Mouse (Mus musculus) mature B cell (primary cell): ENCODE data around the gene Ankrd52.

Experiments used
- in situ Hi-C: fragments of 300-500 bp; cut with MboI; formaldehyde crosslinking; loops from 2 replicates; pipeline ENCODE4 v1.14.3; 2019

Ankrd52 gene

GRCm38 (mm10) chr10:128369599-128369998 lies 7.3 kb upstream of the Ankrd52 start:
- in situ Hi-C loops: no loop called here

DNA sequence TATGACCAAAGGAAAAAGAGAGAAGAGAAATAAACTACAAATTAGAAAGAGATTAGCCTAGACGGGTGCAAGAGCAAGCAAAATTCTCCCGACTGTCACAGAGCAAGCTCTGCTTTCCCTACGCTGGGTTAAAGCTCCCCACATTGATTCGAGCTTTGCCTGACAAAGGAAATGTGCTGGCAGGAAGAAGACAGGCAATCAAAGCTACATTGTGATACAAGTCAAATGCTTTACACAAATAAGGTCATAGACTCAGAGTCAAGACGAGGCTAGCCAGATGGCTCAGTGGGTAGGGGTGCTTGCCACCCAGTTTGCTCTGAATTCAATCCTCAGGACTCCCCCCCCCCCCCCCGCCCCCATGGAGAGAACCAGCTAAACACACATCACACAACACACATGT lies 6.9 kb upstream of the Ankrd52 start:
- in situ Hi-C loops: no loop called here

GRCm38 (mm10) chr10:128370601-128371000 lies 6.3 kb upstream of the Ankrd52 start:
- in situ Hi-C loops: no loop called here

- in situ Hi-C loops: no loop called here
Observed at GRCm38 (mm10) chr10:128372142-128372541, 4.8 kb upstream of the Ankrd52 start.

- in situ Hi-C loops: no loop called here
Observed at GRCm38 (mm10) chr10:128372989-128373748, 3.7 kb upstream of the Ankrd52 start.

DNA sequence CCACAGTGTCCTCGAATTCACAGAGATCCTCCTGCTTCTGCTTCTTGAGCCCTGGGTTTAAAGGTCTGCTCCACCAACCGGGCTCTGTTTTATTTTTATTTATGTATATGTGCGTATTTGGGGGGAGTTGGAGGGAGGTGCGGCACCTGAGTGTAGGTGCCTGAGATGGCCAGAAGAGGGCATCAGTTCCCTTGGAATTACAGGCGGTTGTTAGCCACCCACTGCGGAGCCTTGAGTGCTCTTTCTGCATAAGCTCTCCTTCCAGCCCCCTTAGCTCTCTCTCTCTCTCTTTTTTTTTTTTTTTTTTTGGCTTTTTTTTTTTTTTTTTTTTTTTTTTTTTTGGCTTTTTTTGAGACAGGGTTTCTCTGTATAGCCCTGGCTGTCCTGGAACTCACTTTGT lies 2.5 kb upstream of the Ankrd52 start:
- in situ Hi-C loops: no loop called here

- in situ Hi-C loops: no loop called here
Observed at GRCm38 (mm10) chr10:128376099-128376454, 838 bp upstream of the Ankrd52 start.

DNA sequence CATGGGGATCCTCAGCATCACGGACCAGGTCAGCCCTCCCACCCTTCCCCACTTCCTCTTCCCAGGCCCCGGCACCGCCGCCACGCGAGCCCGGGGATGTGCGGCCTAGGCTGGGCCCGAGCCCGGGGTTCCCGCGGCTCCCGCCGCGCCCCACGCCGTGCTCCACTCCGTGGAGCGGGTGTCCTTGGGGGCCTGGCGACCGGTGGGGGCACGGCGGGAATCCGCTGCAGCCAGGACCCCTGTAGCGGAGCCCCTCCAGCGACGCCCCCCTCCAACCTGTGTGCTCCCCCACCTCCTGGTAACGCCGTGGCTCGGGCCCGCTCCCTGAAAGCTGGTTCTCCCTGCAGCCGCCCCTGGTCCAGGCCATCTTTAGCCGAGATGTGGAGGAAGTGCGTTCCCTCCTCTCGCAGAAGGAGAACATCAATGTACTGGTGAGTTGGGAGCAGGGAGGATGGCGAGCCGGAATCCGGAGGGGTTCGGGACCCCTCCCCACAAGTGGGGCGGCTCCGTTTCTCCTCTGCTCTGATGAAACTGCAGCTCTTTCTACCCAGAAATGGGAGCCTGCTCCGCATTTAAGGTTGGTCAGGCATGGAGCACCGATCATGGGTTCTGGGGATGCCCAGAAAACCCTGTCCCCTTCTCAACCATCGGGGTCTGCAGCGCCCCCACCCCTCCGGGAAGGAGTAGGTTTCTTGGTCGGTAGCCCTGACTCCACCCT lies 466 bp downstream of the Ankrd52 start:
- in situ Hi-C loops: no loop called here

DNA sequence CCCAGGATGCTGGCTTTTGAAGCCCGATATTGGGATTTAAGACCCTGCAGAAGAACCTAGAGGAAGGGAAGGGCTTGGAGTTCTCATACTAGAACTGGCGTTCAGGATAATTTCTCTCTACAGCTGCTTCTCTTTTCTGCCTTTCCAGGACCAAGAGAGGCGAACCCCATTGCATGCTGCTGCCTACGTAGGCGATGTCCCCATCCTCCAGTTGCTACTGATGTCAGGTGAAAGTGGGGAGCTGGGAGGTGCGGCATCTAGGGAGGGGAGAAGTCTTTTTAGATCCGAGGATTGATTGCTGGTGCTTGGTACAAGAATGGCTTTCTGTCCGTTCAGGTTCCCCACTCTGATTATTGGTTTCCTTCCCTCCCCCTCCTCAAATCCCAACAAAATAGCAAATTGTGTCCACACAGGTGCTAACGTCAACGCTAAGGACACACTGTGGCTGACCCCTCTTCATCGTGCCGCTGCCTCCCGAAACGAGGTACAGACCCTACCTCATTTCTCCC lies 1.1 kb downstream of the Ankrd52 start:
- in situ Hi-C loops: no loop called here

DNA sequence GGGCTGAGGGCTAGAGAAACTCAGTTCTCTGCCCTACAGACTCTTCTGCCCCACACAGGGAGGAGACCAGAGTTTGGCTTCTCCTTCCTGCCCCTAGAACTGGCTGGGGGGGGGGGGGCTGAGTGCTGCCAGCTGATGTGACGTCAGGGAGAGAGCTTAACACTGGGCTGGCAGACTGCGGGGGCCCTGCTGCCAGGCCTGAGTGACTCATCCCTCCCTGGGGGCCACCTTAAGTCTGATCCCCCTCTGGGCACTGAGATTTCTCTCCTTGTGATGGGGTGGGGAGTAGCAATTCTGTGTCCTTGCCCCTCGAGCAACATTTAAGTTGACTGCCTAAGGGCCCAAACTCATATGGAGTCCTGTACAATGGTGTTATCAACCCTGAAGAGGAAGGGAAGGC lies 1.5 kb downstream of the Ankrd52 start:
- in situ Hi-C loops: no loop called here

DNA sequence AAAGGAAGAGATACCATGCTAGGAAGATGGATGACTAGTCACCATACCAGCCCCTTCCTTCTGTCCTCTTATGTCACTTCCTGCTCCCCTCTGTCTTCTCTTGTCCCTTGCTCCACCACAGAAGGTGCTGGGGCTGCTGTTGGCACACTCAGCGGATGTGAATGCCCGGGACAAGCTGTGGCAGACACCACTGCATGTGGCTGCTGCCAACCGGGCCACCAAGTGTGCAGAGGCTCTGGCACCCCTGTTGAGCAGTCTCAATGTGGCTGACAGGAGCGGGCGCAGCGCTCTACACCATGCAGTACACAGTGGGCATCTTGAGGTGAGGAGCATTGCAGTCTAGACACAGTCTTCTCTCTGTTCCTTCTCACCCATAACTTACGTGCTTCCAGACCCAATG lies 2.3 kb downstream of the Ankrd52 start:
- in situ Hi-C loops: no loop called here

GRCm38 (mm10) chr10:128380565-128380964 lies 3.6 kb downstream of the Ankrd52 start:
- in situ Hi-C loops: no loop called here

DNA sequence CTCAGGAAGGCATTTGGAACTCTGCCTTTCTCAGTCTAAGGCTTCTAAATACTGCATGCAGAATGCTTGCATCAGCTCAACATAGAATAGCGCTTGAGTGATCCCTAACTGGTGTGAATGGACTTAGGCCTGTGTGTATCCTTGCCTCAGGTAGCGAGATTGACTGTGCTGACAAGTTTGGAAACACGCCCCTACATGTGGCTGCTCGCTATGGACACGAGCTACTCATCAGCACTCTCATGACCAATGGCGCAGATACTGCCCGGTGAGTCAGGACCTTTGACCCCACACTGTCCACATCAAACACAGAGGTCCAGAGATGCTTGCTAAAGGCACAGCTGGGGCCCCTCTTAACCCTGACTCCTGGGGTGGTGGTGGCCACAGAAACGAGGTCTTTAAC lies 5.6 kb downstream of the Ankrd52 start:
- in situ Hi-C loops: no loop called here

GRCm38 (mm10) chr10:128385902-128386301 lies 9.0 kb downstream of the Ankrd52 start:
- in situ Hi-C loops: no loop called here

DNA sequence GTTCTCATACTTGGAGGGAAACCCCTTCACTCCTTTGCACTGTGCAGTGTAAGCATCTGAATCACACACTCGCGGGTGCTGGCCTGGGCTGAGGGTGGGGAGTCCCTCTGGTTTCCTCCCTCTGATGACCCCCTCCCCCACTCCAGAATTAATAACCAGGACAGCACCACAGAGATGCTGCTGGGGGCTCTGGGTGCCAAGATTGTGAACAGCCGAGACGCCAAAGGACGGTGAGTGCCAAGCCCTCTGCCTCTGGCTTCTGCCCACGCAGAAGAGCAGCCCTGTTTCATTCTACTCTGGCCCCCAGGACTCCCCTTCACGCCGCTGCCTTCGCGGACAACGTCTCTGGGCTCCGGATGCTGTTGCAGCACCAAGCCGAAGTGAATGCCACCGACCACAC lies 12.0 kb downstream of the Ankrd52 start:
- in situ Hi-C loops: no loop called here

GRCm38 (mm10) chr10:128389570-128389969 lies 12.7 kb downstream of the Ankrd52 start:
- in situ Hi-C loops: no loop called here

- in situ Hi-C loops: no loop called here
Observed at GRCm38 (mm10) chr10:128390366-128390765, 13.5 kb downstream of the Ankrd52 start.

DNA sequence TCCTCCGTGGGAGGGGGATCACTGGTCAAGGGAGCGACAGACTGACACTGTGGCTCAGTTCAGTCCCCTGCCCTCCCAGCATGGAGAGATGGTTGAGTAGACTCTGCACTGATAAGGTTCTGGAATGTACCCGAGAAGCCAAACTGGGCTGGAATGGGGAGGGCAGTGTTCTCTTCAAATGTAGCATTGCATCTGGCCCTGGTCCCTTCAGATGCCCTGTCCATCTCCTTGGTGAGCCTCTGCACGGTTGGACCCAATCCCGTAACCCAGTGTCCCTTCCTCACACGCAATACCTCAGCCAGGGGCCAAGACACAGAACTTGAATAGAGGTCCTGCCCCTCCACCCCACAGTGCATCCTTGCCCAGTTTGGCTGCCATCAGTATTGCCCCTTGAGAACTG lies 14.9 kb downstream of the Ankrd52 start:
- in situ Hi-C loops: no loop called here

DNA sequence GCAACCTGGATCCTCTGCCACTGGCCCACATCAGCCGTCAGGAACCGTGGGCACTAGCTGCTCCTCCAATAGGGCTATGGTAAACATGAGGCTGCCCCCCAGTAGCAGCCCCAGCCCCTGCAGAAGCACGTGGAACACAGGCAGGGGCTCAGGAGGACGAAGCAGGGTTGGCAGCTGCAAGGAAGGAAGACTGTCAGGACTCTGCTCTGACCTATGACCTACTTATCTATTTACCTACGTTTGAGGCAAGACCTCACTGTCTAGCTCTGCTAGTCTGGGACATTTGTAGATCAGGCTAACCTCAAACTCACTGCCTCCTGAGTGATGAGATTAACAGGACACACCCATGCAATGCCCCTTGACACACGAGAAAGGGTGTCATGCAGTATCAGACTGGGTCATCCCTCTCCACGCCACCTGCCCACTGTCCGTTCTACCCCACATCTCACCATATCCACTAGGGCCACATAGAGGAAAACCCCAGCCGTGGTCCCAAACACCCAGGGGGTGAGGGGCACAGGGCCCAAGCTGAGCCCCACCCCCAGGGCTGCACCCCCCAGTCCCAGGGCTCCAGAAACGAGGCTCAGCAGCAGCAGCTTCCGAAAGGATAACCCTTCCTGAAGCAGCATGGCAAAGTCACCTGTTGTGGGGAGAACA lies 19.2 kb downstream of the Ankrd52 start:
- in situ Hi-C loops: no loop called here

DNA sequence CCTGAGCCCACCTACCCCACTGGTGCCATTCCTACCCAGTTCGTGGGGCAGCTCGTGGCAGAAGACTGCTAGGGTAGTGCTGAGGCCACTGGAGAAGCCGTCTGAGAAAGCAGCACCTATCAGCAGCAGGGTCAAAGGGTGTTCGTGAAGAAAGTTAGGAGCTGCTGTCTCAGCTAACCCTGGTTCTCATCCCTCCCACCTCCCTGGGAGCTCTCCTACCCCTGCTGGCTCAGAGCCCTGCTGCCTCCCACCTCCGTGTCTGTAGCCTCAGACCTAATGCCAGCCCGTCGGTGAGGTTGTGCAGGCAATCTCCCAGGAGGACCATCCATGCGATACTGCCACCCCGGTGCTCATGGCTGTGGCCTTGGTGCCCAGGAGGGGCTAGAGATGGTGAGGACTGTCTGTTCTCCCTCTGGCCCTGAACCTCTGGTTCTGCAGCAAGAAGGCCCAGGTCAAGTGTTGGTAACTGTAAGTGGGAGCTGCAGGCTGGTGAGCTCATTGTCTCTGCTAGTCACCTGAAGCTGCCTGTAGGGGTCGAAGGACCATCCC lies 19.9 kb downstream of the Ankrd52 start:
- in situ Hi-C loops: no loop called here

- in situ Hi-C loops: no loop called here
Observed at GRCm38 (mm10) chr10:128397466-128397865, 20.6 kb downstream of the Ankrd52 start.

DNA sequence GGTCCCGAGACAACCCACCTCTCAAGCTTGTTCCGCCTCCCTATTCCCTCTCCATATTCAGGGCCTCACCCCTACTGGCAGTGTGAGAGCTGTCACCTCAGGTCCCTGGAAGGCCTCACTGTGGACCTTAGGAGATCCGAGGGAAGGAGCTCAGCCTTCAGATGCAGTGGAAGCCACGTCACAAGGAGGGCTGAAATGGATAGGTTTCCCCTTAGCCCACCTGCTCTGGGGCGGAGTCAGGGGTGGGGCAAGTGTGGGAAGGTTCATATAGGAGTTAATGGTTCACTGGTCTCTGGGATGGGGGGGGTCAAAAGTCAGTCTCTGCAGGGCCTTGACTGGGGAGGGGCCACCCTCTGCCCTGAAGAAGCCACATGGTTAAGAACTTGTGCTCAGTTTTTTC lies 23.4 kb downstream of the Ankrd52 start:
- in situ Hi-C loops: no loop called here

DNA sequence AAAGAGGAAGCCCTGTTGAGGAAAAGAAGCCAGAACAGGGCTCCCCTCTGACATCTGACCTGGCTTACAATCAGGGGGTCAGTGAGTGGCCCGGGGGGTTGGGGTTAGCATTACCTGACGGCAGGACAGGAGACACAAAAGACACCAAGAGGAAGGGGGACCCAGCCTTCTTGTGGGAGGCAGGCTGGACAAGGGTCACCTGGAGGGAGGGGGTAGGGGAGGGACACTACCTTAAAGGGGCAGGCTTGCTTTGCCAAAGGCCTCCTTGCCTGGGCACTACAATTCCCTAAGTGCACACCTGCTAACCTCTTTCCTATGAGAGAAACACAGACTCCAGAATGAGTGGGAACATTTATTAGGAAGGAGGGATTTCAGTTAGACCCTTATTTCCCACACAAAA lies 24.1 kb downstream of the Ankrd52 start, which contains the start of gene Slc39a5:
Gene Slc39a5 (minus strand): TSS at position 174 of the 400 bp plus-strand sequence.
- in situ Hi-C loops: no loop called here
